Mouse (Mus musculus) heart, embryonic 16.5 days (tissue): ENCODE measurements around the gene Efl1. TPM values are rescaled to one million over a fixed set of nuclear protein-coding genes. Genes with fewer than 3 reads are reported as not detected.
"Not testable (repeated sequence)": the region's sequence is repeated elsewhere in the genome, so short reads cannot be mapped to it uniquely, and the experiment has no call there.

ENCODE experiments used
- ATAC-seq: fragments of 200-750 bp; cut with Nextera tagmentation; replicated peaks from 2 replicates; pipeline ENCODE4 v1.8.0; 2017; ENCODE audit warnings: moderate number of reproducible peaks; ENCODE audit not compliant: insufficient read depth, low FRiP score; ENCODE audit errors: extremely low read depth
- H3K27ac ChIP-seq: fragments of 300-500 bp; sonication (generic); 2 replicates; pipeline ENCODE4 v1.5.1; 2014; ENCODE audit warnings: mild to moderate bottlenecking, low read length, control low read depth, moderate library complexity
- H3K27me3 ChIP-seq: fragments of 300-500 bp; sonication (generic); 2 replicates; pipeline ENCODE4 v1.6.1; 2014; ENCODE audit warnings: low read length, mixed read lengths; ENCODE audit not compliant: control insufficient read depth, insufficient read depth
- H3K36me3 ChIP-seq: fragments of 300-500 bp; sonication (generic); 2 replicates; pipeline ENCODE4 v1.6.1; 2014; ENCODE audit not compliant: control insufficient read depth, insufficient read depth
- H3K4me1 ChIP-seq: fragments of 300-500 bp; sonication (generic); 2 replicates; pipeline ENCODE4 v1.6.1; 2014; ENCODE audit warnings: low read length, mixed read lengths; ENCODE audit not compliant: control insufficient read depth, insufficient read depth
- H3K4me2 ChIP-seq: fragments of 300-500 bp; sonication (generic); 2 replicates; pipeline ENCODE4 v1.6.1; 2014; ENCODE audit warnings: low read depth, mild to moderate bottlenecking, control low read depth, low read length
- H3K4me3 ChIP-seq: fragments of 300-500 bp; sonication (generic); 2 replicates; pipeline ENCODE4 v1.5.1; 2014; ENCODE audit warnings: mild to moderate bottlenecking, control low read depth, low read length
- H3K9ac ChIP-seq: fragments of 300-500 bp; sonication (generic); 2 replicates; pipeline ENCODE4 v1.6.1; 2014; ENCODE audit warnings: low read length, control low read depth
- H3K9me3 ChIP-seq: fragments of 300-500 bp; sonication (generic); replicated peaks from 2 replicates; pipeline ENCODE4 v1.6.1; 2016; ENCODE audit warnings: low read length; ENCODE audit not compliant: control insufficient read depth
- WGBS: fragments of 180-500 bp; shearing (Covaris S2); extraction: QIAGEN DNeasy Blood & Tissue Kit; methylation state at CpG from one replicate; pipeline ENCODE4 v1.1.7; 2014; 5-methylcytosine and 5-hydroxymethylcytosine counted together
- polyA plus RNA-seq: library from polyadenylated mRNA; unstranded; fragments of >200 nt; fragmentation: Nextera tagmentation; extraction: Ambion mirVana; gene quantifications from 2 replicates; pipeline ENCODE4 v1.2.1, GENCODE M21; 2015

Efl1 gene
- polyA plus RNA-seq, 1 experiment from 2014 or later, result 15.0 TPM

- Histone ChIP-seq H3K4me3 (no peak overlapping the region), H3K27ac (no peak overlapping the region), H3K27me3 (no peaks in the 10 kb centered on the region), H3K9me3 (no peaks in the 10 kb centered on the region), H3K4me1 (peaks cover 29% of the 10 kb centered on the region), H3K4me2 (no peak overlapping the region), H3K36me3 (no peaks in the 10 kb centered on the region), H3K9ac (no peak overlapping the region)
- ATAC-seq, result no peak
- WGBS, result 76% methylated on average over 3 of the region's 3 CpGs
Measured at GRCm38 (mm10) chr7:82724491-82724890, 76.1 kb downstream of the Efl1 start.

- peaks cover 25% of the 10 kb centered on the region for H3K4me1 ChIP-seq
- 53% methylated on average over 5 of the region's 5 CpGs for WGBS
- H3K27me3 ChIP-seq, result no peaks in the 10 kb centered on the region
- no peaks in the 10 kb centered on the region for H3K36me3 ChIP-seq
- no peaks in the 10 kb centered on the region for H3K9me3 ChIP-seq
- no peak overlapping the region for H3K4me3 ChIP-seq
- no peak for ATAC-seq
- no peak overlapping the region for H3K27ac ChIP-seq
- H3K4me2 ChIP-seq, result no peak overlapping the region
- no peak overlapping the region for H3K9ac ChIP-seq
Measured at GRCm38 (mm10) chr7:82725006-82725636, 76.7 kb downstream of the Efl1 start.

- no peak overlapping the region for H3K27ac ChIP-seq
- no peak overlapping the region for H3K9ac ChIP-seq
- no peak for ATAC-seq
- H3K4me2 ChIP-seq, result no peak overlapping the region
- H3K36me3 ChIP-seq, result no peaks in the 10 kb centered on the region
- H3K9me3 ChIP-seq, result no peaks in the 10 kb centered on the region
- 81% methylated on average over 14 of the region's 14 CpGs for WGBS
- H3K4me1 ChIP-seq, result peaks cover 20% of the 10 kb centered on the region
- H3K27me3 ChIP-seq, result no peaks in the 10 kb centered on the region
- no peak overlapping the region for H3K4me3 ChIP-seq
Measured at GRCm38 (mm10) chr7:82725741-82726450, 77.5 kb downstream of the Efl1 start.

- ATAC-seq, result no peak
- H3K9me3 ChIP-seq, result no peaks in the 10 kb centered on the region
- WGBS, result 64% methylated on average over 5 of the region's 5 CpGs
Measured at GRCm38 (mm10) chr7:82727066-82727465, 78.7 kb downstream of the Efl1 start.

DNA sequence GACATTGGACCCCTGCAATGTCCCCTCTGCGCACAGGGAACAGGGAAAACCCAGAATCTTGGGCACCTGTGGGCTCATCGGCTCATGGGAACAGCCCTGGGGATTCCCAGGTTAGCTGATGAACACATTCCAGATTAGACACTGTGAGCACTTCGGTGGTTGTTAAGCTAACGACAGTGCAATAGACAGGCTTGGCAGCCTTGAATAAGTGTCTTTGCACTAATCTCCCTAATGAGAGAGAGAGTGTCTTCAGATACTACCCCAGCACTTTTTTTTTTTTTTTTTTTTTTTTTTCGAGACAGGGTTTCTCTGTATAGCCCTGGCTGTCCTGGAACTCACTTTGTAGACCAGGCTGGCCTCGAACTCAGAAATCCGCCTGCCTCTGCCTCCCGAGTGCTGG lies 80.6 kb downstream of the Efl1 start:
- H3K36me3 ChIP-seq, H3K27me3 ChIP-seq, H3K4me1 ChIP-seq, H3K27ac ChIP-seq, ATAC-seq, H3K4me3 ChIP-seq, H3K9me3 ChIP-seq, H3K9ac ChIP-seq, H3K4me2 ChIP-seq: not testable (repeated sequence)
- WGBS, result 91% methylated on average over 6 of the region's 8 CpGs

More at GRCm38 (mm10) chr7:82727066-82727465, 78.7 kb downstream of the Efl1 start:
- Histone ChIP-seq H3K9ac (no peak overlapping the region), H3K27ac (no peak overlapping the region), H3K4me1 (peaks cover 11% of the 10 kb centered on the region), H3K4me2 (no peak overlapping the region), H3K4me3 (no peak overlapping the region), H3K27me3 (no peaks in the 10 kb centered on the region), H3K36me3 (no peaks in the 10 kb centered on the region)

GRCm38 (mm10) chr7:82733118-82733517 lies 84.7 kb downstream of the Efl1 start:
- Histone ChIP-seq H3K4me3 (no peak overlapping the region), H3K4me1 (no peaks in the 10 kb centered on the region), H3K27ac (no peak overlapping the region), H3K27me3 (no peaks in the 10 kb centered on the region), H3K9me3 (no peaks in the 10 kb centered on the region), H3K4me2 (no peak overlapping the region), H3K36me3 (peaks cover 3% of the 10 kb centered on the region; the same call in 1 of the 2 replicates), H3K9ac (no peak overlapping the region)
- WGBS, result 73% methylated on average over 5 of the region's 5 CpGs
- no peak for ATAC-seq

DNA sequence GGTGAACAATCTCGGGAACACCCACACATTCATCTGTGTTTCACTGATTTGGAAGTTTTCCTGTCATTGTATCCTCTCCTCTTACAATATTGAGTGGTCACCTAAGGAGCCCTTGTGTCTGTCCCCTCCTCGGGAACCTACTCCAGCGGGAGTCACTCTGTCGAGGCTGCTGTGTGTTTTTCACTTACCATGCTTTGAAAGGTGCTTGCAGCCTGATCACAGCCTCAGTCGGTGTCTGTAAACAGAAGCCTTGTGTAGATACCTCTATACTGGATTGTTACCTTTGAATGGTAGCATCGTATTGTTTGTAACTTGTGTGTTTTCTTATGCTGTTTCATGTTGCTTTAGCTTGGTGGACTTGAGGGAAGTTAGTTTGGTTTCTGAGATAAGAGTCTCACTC lies 85.6 kb downstream of the Efl1 start:
- 64% methylated on average over 6 of the region's 6 CpGs for WGBS
- no peaks in the 10 kb centered on the region for H3K4me1 ChIP-seq
- no peak overlapping the region for H3K27ac ChIP-seq
- no peaks in the 10 kb centered on the region for H3K9me3 ChIP-seq
- peaks cover 3% of the 10 kb centered on the region; the same call in 1 of the 2 replicates for H3K36me3 ChIP-seq
- no peak for ATAC-seq
- no peak overlapping the region for H3K4me3 ChIP-seq
- no peak overlapping the region for H3K9ac ChIP-seq
- no peak overlapping the region for H3K4me2 ChIP-seq
- no peaks in the 10 kb centered on the region for H3K27me3 ChIP-seq

- 83% methylated on average over 3 of the region's 3 CpGs for WGBS
- H3K9ac ChIP-seq, result no peak overlapping the region
- H3K4me3 ChIP-seq, result no peak overlapping the region
- H3K4me2 ChIP-seq, result no peak overlapping the region
- no peaks in the 10 kb centered on the region for H3K4me1 ChIP-seq
- H3K9me3 ChIP-seq, result no peaks in the 10 kb centered on the region
- no peak overlapping the region for H3K27ac ChIP-seq
- H3K27me3 ChIP-seq, result no peaks in the 10 kb centered on the region
- ATAC-seq, result no peak
- peaks cover 3% of the 10 kb centered on the region; the same call in 1 of the 2 replicates for H3K36me3 ChIP-seq
Measured at GRCm38 (mm10) chr7:82734748-82735600, 86.6 kb downstream of the Efl1 start.
